In the genomic region with DNA sequence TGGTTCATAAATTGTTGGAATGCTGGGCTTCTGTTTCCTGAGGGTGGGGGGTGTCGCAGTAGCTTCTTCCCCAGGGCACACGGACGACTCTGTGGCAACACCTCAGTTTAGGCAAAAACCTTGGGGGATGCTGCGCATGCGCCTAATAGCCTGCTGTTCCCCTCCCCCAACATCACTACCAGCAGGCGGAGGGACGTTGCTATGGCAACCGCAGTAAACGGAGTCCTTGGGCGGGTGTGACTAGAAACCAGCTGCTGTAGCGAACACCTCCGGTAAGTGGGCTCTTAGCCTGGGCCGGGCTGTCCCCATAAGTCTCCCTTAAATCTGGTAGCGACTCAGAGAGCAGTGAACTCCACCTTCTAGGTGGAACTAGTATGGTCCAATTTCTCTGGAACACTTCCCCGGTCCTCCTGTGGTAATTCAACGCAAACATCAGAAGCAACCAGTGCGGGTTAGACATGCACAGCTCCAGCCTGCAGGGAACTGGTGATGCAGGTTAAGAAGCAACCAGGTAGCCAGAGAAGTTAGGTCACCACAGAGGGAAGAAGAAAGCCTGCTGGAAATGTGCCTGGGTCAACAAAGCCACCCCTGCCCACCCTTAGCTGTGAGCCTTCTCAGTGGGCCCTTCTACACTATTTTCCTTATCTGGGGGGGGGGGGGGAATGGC, we compare ENCODE assay signal across 8 mouse cellular contexts. TPM values are rescaled to one million over a fixed set of nuclear protein-coding genes. Genes with fewer than 3 reads are reported as not detected.
A peak's percentile ranks its signal among the peaks of the same experiment; 100 is the strongest.
DNase-seq lines count a peak whose midpoint lies in the region; ATAC-seq and TF ChIP-seq lines count a peak whose summit lies in the region.

Cfap44 (plus strand) TSS at position 220 of the 667 bp plus-strand sequence.

- peak; percentile 50 for TF ChIP-seq CTCF in midbrain, postnatal 0 days (IDR thresholded peaks at IDR 0.05)

- peak within 1 kb of the TSS; percentile 65 for H3K4me2 ChIP-seq in embryonic facial prominence, embryonic 14.5 days (ENCODE audit: low read depth, low read length)
- H3K4me2 ChIP-seq in heart, embryonic 16.5 days (ENCODE audit: low read depth, low read length): peak within 1 kb of the TSS; percentile 68
- peak within 1 kb of the TSS; percentile 57 for H3K4me2 ChIP-seq in midbrain, postnatal 0 days (ENCODE audit: low read depth, low read length, poor library complexity, severe bottlenecking)
- H3K4me2 ChIP-seq in stomach, embryonic 15.5 days: peak within 1 kb of the TSS; percentile 58

- ATAC-seq in embryonic facial prominence, embryonic 14.5 days (ENCODE audit: low read depth): peak; percentile 86
- ATAC-seq in heart, embryonic 16.5 days (replicated peaks; ENCODE audit: extremely low read depth, insufficient read depth, low FRiP score): peak; percentile 66
- peak; percentile 88 for ATAC-seq in midbrain, postnatal 0 days (ENCODE audit: low FRiP score)
- ATAC-seq in stomach, embryonic 15.5 days (ENCODE audit: insufficient read depth, low FRiP score, low read depth): peak; percentile 78

- peak; percentile 75 for DNase-seq in CD4-positive helper T cell, adult 2 months (ENCODE audit: low read depth, low spot score)
- peak; percentile 38 to 61 for DNase-seq in adrenal gland, postnatal 4 days (ENCODE audit: low spot score in 2 of 2)
- DNase-seq in embryonic facial prominence, embryonic 14.5 days (ENCODE audit: low spot score): peak; percentile 94
- DNase-seq in kidney, postnatal 10 days: peak; percentile 87
- peak; percentile 81 for DNase-seq in liver
- DNase-seq in midbrain, postnatal 0 days (ENCODE audit: low spot score): peak; percentile 96

- H3K9ac ChIP-seq in embryonic facial prominence, embryonic 14.5 days (ENCODE audit: low read depth, low read length): peak within 1 kb of the TSS; percentile 53
- H3K9ac ChIP-seq in heart, embryonic 16.5 days (ENCODE audit: low read length): peak within 1 kb of the TSS; percentile 47; the same call in 1 of the 2 replicates
- H3K9ac ChIP-seq in midbrain, postnatal 0 days (replicated peaks; ENCODE audit: low read length, poor library complexity, severe bottlenecking): peak within 1 kb of the TSS; percentile 47
- no peak within 1 kb of the TSS for H3K9ac ChIP-seq in stomach, embryonic 15.5 days

- H3K27me3 ChIP-seq in embryonic facial prominence, embryonic 14.5 days (replicated peaks; ENCODE audit: control insufficient read depth, insufficient read depth, low read length): no peaks in the 10 kb centered on the region
- no peaks in the 10 kb centered on the region for H3K27me3 ChIP-seq in heart, embryonic 16.5 days (ENCODE audit: control insufficient read depth, insufficient read depth, low read length)
- no peaks in the 10 kb centered on the region for H3K27me3 ChIP-seq in midbrain, postnatal 0 days (ENCODE audit: insufficient read depth, low read length)
- H3K27me3 ChIP-seq in stomach, embryonic 15.5 days (replicated peaks): no peaks in the 10 kb centered on the region

- peaks cover under 1% of the 10 kb centered on the region for H3K36me3 ChIP-seq in embryonic facial prominence, embryonic 14.5 days (ENCODE audit: control insufficient read depth, insufficient read depth, low read length)
- peaks cover 10% of the 10 kb centered on the region for H3K36me3 ChIP-seq in heart, embryonic 16.5 days (ENCODE audit: control insufficient read depth, insufficient read depth)
- no peaks in the 10 kb centered on the region for H3K36me3 ChIP-seq in midbrain, postnatal 0 days (ENCODE audit: insufficient read depth, low read length)
- no peaks in the 10 kb centered on the region; the same call in 1 of the 2 replicates for H3K36me3 ChIP-seq in stomach, embryonic 15.5 days

- H3K9me3 ChIP-seq in embryonic facial prominence, embryonic 14.5 days (ENCODE audit: control insufficient read depth, low read length): no peaks in the 10 kb centered on the region
- peaks cover 7% of the 10 kb centered on the region; the same call in 1 of the 2 replicates for H3K9me3 ChIP-seq in heart, embryonic 16.5 days (replicated peaks; ENCODE audit: control insufficient read depth, low read length)
- H3K9me3 ChIP-seq in midbrain, postnatal 0 days (ENCODE audit: low read length): no peaks in the 10 kb centered on the region
- H3K9me3 ChIP-seq in stomach, embryonic 15.5 days: no peaks in the 10 kb centered on the region

- 2% methylated on average over 17 of the region's 17 CpGs for WGBS in embryonic facial prominence, embryonic 14.5 days
- WGBS in heart, embryonic 16.5 days: 3% methylated on average over 17 of the region's 17 CpGs
- under 1% methylated on average over 17 of the region's 17 CpGs for WGBS in midbrain, postnatal 0 days
- WGBS in stomach, embryonic 15.5 days: 1% methylated on average over 17 of the region's 17 CpGs

- peak within 1 kb of the TSS; percentile 33 for H3K4me3 ChIP-seq in embryonic facial prominence, embryonic 14.5 days (ENCODE audit: low read depth, low read length)
- peak within 1 kb of the TSS; percentile 39 for H3K4me3 ChIP-seq in heart, embryonic 16.5 days (ENCODE audit: low read length)
- H3K4me3 ChIP-seq in midbrain, postnatal 0 days (ENCODE audit: low read depth, low read length): peak within 1 kb of the TSS; percentile 44
- peak within 1 kb of the TSS; percentile 31 for H3K4me3 ChIP-seq in stomach, embryonic 15.5 days (replicated peaks)

- peaks cover 9% of the 10 kb centered on the region; the same call in 1 of the 2 replicates for H3K4me1 ChIP-seq in embryonic facial prominence, embryonic 14.5 days (ENCODE audit: control insufficient read depth, insufficient read depth, low read length)
- H3K4me1 ChIP-seq in heart, embryonic 16.5 days (ENCODE audit: control insufficient read depth, insufficient read depth, low read length): peaks cover 10% of the 10 kb centered on the region
- H3K4me1 ChIP-seq in midbrain, postnatal 0 days (ENCODE audit: insufficient read depth, low read length): peaks cover 5% of the 10 kb centered on the region; the same call in 1 of the 2 replicates
- peaks cover 7% of the 10 kb centered on the region; the same call in 1 of the 2 replicates for H3K4me1 ChIP-seq in stomach, embryonic 15.5 days

- H3K27ac ChIP-seq in embryonic facial prominence, embryonic 14.5 days (replicated peaks; ENCODE audit: low read depth, low read length): no peak within 1 kb of the TSS
- no peak within 1 kb of the TSS for H3K27ac ChIP-seq in heart, embryonic 16.5 days (ENCODE audit: low read length)
- H3K27ac ChIP-seq in midbrain, postnatal 0 days (ENCODE audit: low read depth, low read length): peak within 1 kb of the TSS; percentile 57
- no peak within 1 kb of the TSS for H3K27ac ChIP-seq in stomach, embryonic 15.5 days

RNA-seq across cellular contexts. Expression of gene Cfap44, which starts in this region (rescaled TPM):
- 1 to 10 TPM; 2.6 to 3.9 TPM for total RNA-seq in adrenal gland, postnatal 4 days (2021)
- polyA plus RNA-seq in embryonic facial prominence, embryonic 14.5 days (2014; fragmentation: Nextera tagmentation; extraction: Ambion mirVana): 1.8 and 2.4 TPM in 2 replicates
- polyA plus RNA-seq in heart, embryonic 16.5 days (2015; fragmentation: Nextera tagmentation; extraction: Ambion mirVana): 0.20 and 0.22 TPM in 2 replicates
- total RNA-seq in midbrain, postnatal 0 days (2014; rRNA removed): 3.8 and 11.4 TPM in 2 replicates
- polyA plus RNA-seq in midbrain, postnatal 0 days (2015; fragmentation: Nextera tagmentation; extraction: Ambion mirVana): 3.0 and 3.7 TPM in 2 replicates
- 0.17 TPM in 2 replicates for polyA plus RNA-seq in stomach, embryonic 15.5 days (2015; fragmentation: Nextera tagmentation; extraction: Ambion mirVana)

Comparison
In these comparisons a context has a peak if more than half of its experiments do, and no peak if none do; other contexts are left out.
1. Peak in ATAC-seq, H3K4me3 ChIP-seq, H3K9ac ChIP-seq and H3K4me2 ChIP-seq in heart, embryonic 16.5 days; RNA of the gene not detected or under 1 TPM.
2. Peak in ATAC-seq, H3K4me3 ChIP-seq and H3K4me2 ChIP-seq in stomach, embryonic 15.5 days; RNA of the gene not detected or under 1 TPM.